Mouse (Mus musculus) heart, postnatal 0 days (tissue): ENCODE measurements around the gene Gosr2.

ENCODE experiments used
- CTCF ChIP-seq: IDR thresholded peaks from 2 replicates; pipeline ENCODE4 v1.5.1; 2016; ENCODE audit warnings: antibody characterized with exemption, control low read depth, low read depth
- EP300 ChIP-seq: IDR thresholded peaks from 2 replicates; pipeline ENCODE4 v1.6.1; 2016; ENCODE audit warnings: antibody characterized with exemption, low read depth

- TF ChIP-seq CTCF (no peak), EP300 (no peak)
Measured at GRCm38 (mm10) chr11:103693241-103693640, 4.5 kb downstream of the Gosr2 start.
